Mouse (Mus musculus) liver, embryonic 14.5 days (tissue): ENCODE measurements around the gene Ly6g6c. TPM values are rescaled to one million over a fixed set of nuclear protein-coding genes. Genes with fewer than 3 reads are reported as not detected.

ENCODE experiments used
- ATAC-seq: fragments of 200-750 bp; cut with Nextera tagmentation; 2 replicates; pipeline ENCODE4 v1.8.0; 2017; ENCODE audit warnings: moderate number of reproducible peaks, mild to moderate bottlenecking, moderate library complexity; ENCODE audit not compliant: insufficient read depth
- DNase-seq, 3 experiments: peaks; one replicate each; pipeline ENCODE4 v3.0.0-alpha.2; 2012 to 2013; ENCODE audit warnings: low read depth in 3 of 3, low spot score in 3 of 3
- H3K27ac ChIP-seq: fragments of 300-500 bp; sonication (generic); 2 replicates; pipeline ENCODE4 v1.5.1; 2014; ENCODE audit warnings: moderate library complexity, mild to moderate bottlenecking, control low read depth, inconsistent platforms
- H3K27me3 ChIP-seq: fragments of 300-500 bp; sonication (generic); 2 replicates; pipeline ENCODE4 v1.6.1; 2014; ENCODE audit warnings: mild to moderate bottlenecking, low read length, moderate library complexity; ENCODE audit not compliant: control insufficient read depth, insufficient read depth
- H3K36me3 ChIP-seq: fragments of 300-500 bp; sonication (generic); replicated peaks from 2 replicates; pipeline ENCODE4 v1.6.1; 2014; ENCODE audit warnings: low read depth; ENCODE audit not compliant: control insufficient read depth, insufficient read depth
- H3K4me1 ChIP-seq, 2 experiments: fragments of 200-500 bp in 1 of 2; fragments of 300-500 bp in 1 of 2; sonication (generic) in 1 of 2; replicated peaks; 2 replicates each; pipeline ENCODE4 v1.6.1; 2012 to 2014; ENCODE audit warnings: antibody characterized with exemption in 1 of 2, inconsistent platforms in 1 of 2, low read length in 1 of 2; ENCODE audit not compliant: control insufficient read depth in 2 of 2, insufficient read depth in 2 of 2
- H3K4me2 ChIP-seq: fragments of 300-500 bp; sonication (generic); 2 replicates; pipeline ENCODE4 v1.6.1; 2014; ENCODE audit warnings: low read depth, mild to moderate bottlenecking, control low read depth, moderate library complexity
- H3K4me3 ChIP-seq, 2 experiments: fragments of 200-500 bp in 1 of 2; fragments of 300-500 bp in 1 of 2; sonication (generic) in 1 of 2; 2 replicates each; pipeline ENCODE4 v1.5.1; 2012 to 2014; ENCODE audit warnings: low read depth in 2 of 2, low read length in 2 of 2, mild to moderate bottlenecking in 2 of 2, control low read depth in 1 of 2, inconsistent platforms in 1 of 2, moderate library complexity in 1 of 2; ENCODE audit not compliant: insufficient read depth in 1 of 2
- H3K9ac ChIP-seq: fragments of 300-500 bp; sonication (generic); replicated peaks from 2 replicates; pipeline ENCODE4 v1.6.1; 2014; ENCODE audit warnings: mild to moderate bottlenecking, control low read depth, moderate library complexity
- H3K9me3 ChIP-seq: fragments of 300-500 bp; sonication (generic); 2 replicates; pipeline ENCODE4 v1.6.1; 2016; ENCODE audit warnings: low read length, mixed read lengths; ENCODE audit not compliant: control insufficient read depth
- CTCF ChIP-seq: IDR thresholded peaks from 2 replicates; pipeline ENCODE4 v1.5.1; 2016; ENCODE audit warnings: antibody characterized with exemption, low read depth, control low read depth
- EP300 ChIP-seq: IDR thresholded peaks from 2 replicates; pipeline ENCODE4 v1.6.1; 2016; ENCODE audit warnings: antibody characterized with exemption, low read depth
- WGBS: fragments of 180-500 bp; shearing (Covaris S2); extraction: QIAGEN DNeasy Blood & Tissue Kit; methylation state at CpG from one replicate; pipeline ENCODE4 v1.1.7; 2014; ENCODE audit not compliant: insufficient replicate concordance; 5-methylcytosine and 5-hydroxymethylcytosine counted together
- polyA plus RNA-seq, 2 experiments: library from polyadenylated mRNA; depleted of rRNA in 1 of 2; stranded (reverse) in 1 of 2; unstranded in 1 of 2; fragments of >200 nt; fragmentation: Nextera tagmentation in 1 of 2; extraction: Ambion mirVana in 1 of 2; gene quantifications; 2 replicates each; pipeline versions ENCODE4 v1.2.1 to v1.2.3; 2012 to 2014

The Ly6g6c gene
- polyA plus RNA-seq, 2 experiments = 0.26 to 0.37 TPM

DNA sequence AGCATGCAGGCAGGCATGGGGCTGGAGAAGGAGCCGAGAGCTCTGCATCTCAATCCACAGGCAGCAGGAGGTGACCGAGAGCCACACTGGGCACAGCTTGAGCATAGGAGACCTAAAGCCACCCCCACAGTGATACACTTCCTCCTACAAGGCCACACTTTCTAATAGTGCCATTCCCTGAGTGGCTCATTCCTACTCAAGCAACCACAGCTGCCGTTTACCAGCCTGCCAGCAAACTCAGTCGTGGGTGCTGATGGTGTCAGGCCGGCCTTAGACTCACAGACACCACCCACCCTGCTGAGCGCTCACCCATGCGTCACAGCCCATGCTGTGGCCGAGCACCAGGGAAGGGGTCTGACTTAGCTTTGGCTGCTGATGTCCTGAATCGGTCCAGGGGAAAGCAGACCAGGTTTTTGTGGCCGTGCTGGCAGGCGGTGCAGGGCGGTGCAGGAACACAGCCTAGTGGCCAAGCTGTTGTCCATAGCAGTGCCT, 32.0 kb downstream of the Ly6g6c start:
- Histone ChIP-seq H3K4me1 (no peaks in the 10 kb centered on the region), H3K36me3 (peaks cover 45% of the 10 kb centered on the region), H3K27me3 (no peaks in the 10 kb centered on the region), H3K9me3 (no peaks in the 10 kb centered on the region), H3K27ac (no peak overlapping the region), H3K4me3 (no peak overlapping the region), H3K9ac (no peak overlapping the region), H3K4me2 (no peak overlapping the region)
- WGBS = 83% methylated on average over 12 of the region's 12 CpGs
- ATAC-seq = no peak
- no peak for DNase-seq
- TF ChIP-seq EP300 = no peak
- no peak for TF ChIP-seq CTCF

DNA sequence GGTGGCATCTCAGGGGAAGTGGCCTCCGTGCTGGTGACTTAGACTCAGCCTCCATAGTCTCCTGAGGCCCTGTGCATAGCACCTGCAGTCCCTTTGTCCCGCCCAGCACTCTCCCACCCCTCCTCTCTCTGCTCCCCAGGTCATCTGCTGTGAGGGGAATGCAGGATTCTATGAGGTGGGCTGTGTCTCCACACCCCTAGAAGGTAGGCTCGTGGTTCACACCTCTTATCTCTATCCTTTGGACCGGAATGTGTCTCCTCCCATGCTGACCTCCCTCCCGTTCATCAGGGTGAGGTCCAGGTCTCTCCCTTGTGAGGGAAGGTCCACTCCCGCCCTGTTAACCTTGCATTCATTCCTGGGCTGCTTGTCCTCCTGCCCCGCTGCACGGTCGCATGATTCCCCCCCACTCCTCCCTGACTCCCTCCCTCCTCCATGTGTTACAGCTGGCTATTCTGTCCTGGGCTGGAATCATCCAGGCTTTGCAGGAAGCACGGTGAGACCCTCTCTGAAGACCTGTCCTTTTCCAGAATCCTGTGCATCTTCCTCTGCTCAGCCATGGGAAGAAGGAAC, 35.1 kb downstream of the Ly6g6c start:
- H3K9ac ChIP-seq = no peak overlapping the region
- no peak overlapping the region for H3K4me3 ChIP-seq
- no peak for DNase-seq
- H3K36me3 ChIP-seq = peaks cover 38% of the 10 kb centered on the region
- WGBS = 70% methylated on average over 10 of the region's 10 CpGs
- no peak overlapping the region for H3K4me2 ChIP-seq
- no peaks in the 10 kb centered on the region for H3K27me3 ChIP-seq
- TF ChIP-seq EP300 = no peak
- H3K27ac ChIP-seq = no peak overlapping the region
- no peak for ATAC-seq
- no peaks in the 10 kb centered on the region for H3K9me3 ChIP-seq
- H3K4me1 ChIP-seq = peaks cover 16 to 24% of the 10 kb centered on the region in 2 experiments

DNA sequence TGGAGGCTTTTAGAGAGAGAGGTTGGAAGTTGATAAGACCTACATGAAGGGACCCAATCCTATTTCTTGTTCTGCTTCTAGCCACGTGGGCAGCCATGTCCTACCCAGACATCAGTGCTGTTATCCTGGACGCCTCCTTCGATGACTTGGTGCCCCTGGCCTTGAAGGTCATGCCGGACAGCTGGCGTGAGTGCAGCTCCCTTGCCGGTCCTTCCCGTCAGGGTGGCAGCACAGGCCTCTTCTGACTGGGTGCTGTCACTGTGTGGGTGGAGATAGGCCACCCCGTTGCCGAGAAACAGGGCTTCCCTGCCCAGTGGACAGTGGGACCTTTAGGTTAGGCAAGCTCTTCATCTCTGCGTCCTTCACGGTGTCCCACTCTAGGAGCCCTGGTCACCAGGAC, 36.0 kb downstream of the Ly6g6c start:
- peaks cover 24 to 33% of the 10 kb centered on the region in 2 experiments for H3K4me1 ChIP-seq
- TF ChIP-seq EP300 (no peak), CTCF (no peak)
- no peak for DNase-seq
- H3K9me3 ChIP-seq = no peaks in the 10 kb centered on the region
- no peak overlapping the region for H3K4me3 ChIP-seq
- H3K27ac ChIP-seq = no peak overlapping the region
- 83% methylated on average over 11 of the region's 11 CpGs for WGBS
- no peak overlapping the region for H3K4me2 ChIP-seq
- H3K9ac ChIP-seq = no peak overlapping the region
- ATAC-seq = no peak
- H3K36me3 ChIP-seq = peaks cover 34% of the 10 kb centered on the region
- no peaks in the 10 kb centered on the region for H3K27me3 ChIP-seq

DNA sequence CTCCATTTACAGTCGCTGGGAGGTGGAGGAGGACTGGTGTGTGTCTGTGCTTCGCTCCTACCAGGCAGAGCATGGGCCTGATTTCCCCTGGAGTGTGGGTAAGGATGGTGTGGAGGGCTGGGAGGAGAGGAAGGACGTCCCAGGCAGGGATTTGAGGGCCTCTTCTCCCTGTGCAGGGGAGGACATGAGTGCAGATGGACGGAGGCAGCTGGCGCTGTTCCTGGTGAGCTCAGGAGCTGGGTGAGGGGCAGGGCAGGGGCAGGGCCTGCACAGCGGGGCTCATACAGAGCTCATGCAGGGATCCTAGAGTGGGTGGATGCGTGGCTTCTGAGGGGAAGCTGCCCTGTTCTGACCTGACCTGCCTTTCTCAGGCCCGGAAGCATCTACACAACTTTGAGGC, 37.1 kb downstream of the Ly6g6c start:
- no peak overlapping the region for H3K27ac ChIP-seq
- H3K9ac ChIP-seq = no peak overlapping the region
- no peak overlapping the region for H3K4me3 ChIP-seq
- 78% methylated on average over 8 of the region's 8 CpGs for WGBS
- peaks cover 25 to 34% of the 10 kb centered on the region in 2 experiments for H3K4me1 ChIP-seq
- peaks cover 25% of the 10 kb centered on the region for H3K36me3 ChIP-seq
- H3K4me2 ChIP-seq = no peak overlapping the region
- H3K9me3 ChIP-seq = no peaks in the 10 kb centered on the region
- H3K27me3 ChIP-seq = no peaks in the 10 kb centered on the region
- DNase-seq = no peak
- TF ChIP-seq EP300 (no peak), CTCF (no peak)
- ATAC-seq = no peak

DNA sequence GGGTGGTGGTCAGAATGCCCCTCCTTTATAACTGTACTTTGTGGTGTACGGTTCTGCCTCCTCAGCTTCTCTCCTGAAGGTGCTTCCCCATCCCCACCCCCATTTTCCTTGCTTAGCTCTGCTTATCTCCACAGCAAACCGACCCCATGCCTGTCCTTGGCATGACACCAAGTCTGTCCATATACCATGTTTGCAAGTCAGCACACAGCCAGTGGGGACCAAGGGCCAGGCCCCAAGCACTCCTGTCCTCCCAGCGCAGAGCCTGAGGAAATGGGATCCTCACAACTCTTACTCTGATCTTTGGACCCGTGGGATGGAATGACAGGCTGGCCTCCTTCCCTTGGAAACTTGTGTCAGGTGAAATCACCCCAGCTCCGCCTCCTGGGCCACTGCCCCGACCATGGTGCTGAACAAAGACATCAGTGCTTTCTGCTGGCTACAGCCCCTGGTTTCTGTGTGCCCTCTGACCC, 38.1 kb downstream of the Ly6g6c start:
- H3K4me3 ChIP-seq = no peak overlapping the region
- H3K27ac ChIP-seq = no peak overlapping the region; the same call in 1 of the 2 replicates
- H3K36me3 ChIP-seq = peaks cover 20% of the 10 kb centered on the region
- DNase-seq (no peak), ATAC-seq (no peak)
- TF ChIP-seq EP300 (no peak), CTCF (no peak)
- peaks cover 25 to 34% of the 10 kb centered on the region in 2 experiments for H3K4me1 ChIP-seq
- no peak overlapping the region for H3K9ac ChIP-seq
- H3K4me2 ChIP-seq = no peak overlapping the region
- WGBS = 48% methylated on average over 6 of the region's 6 CpGs
- no peaks in the 10 kb centered on the region for H3K9me3 ChIP-seq
- no peaks in the 10 kb centered on the region for H3K27me3 ChIP-seq
